Mouse (Mus musculus) frontal cortex, adult 2 months (tissue): Measurements from ENCODE around the gene Lctl. TPM values are rescaled to one million over a fixed set of nuclear protein-coding genes. Genes with fewer than 3 reads are reported as not detected.
"Not testable (repeated sequence)": the region's sequence is repeated elsewhere in the genome, so short reads cannot be mapped to it uniquely, and the experiment has no call there.

Experiments used
- DNase-seq, 2 experiments: peaks; one replicate each; pipeline ENCODE4 v3.0.0; 2022; ENCODE audit warnings: low spot score in 1 of 2; ENCODE audit errors: extremely low spot score in 1 of 2
- polyA plus RNA-seq: library from polyadenylated mRNA; depleted of rRNA; stranded (reverse); fragments of >200 nt; gene quantifications from 2 replicates; pipeline ENCODE4 v1.2.3, GENCODE M21; 2012

The Lctl gene
- polyA plus RNA-seq, 1 experiment, result 0.22 TPM

DNA sequence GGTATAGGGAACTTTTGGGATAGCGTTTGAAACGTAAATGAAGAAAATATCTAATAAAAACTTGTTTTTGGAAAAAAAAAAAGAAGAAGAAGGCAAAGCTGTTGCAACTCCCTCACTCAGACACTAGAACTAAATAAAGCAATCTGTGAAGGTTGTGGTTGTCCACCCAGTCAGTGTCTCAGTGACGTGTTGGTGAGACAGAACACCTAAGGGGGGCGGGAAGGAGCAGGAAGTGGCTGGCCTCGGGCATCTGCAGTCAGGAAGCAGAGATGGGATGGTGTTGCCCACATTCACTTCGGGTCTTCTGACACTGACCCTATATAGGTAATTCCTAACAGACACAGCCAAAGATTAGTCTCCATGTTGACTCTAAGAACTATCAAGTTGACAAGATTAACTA lies 1.2 kb upstream of the Lctl start:
- DNase-seq, result no peak

DNA sequence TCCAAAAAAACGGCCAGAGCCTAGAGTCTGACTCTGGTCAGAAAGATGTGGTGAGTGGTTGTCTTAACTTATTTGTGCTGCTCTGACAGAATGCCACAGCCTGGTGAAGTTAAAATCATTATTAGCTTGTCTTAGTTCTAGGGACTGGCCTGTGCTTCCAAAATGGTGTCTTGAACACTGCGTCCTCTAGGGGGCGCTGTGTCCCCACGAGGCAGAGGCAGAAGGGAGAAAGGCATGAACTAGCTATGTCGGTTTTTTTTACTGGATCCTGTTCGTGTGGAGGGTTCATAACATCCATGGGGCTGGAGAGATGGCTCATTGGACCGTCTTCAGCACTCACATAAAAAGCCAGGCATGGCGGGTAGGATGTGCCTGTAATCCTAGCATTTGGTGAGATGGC lies 3.0 kb downstream of the Lctl start:
- peak in 1 of 2 experiments; percentile 34 for DNase-seq

DNA sequence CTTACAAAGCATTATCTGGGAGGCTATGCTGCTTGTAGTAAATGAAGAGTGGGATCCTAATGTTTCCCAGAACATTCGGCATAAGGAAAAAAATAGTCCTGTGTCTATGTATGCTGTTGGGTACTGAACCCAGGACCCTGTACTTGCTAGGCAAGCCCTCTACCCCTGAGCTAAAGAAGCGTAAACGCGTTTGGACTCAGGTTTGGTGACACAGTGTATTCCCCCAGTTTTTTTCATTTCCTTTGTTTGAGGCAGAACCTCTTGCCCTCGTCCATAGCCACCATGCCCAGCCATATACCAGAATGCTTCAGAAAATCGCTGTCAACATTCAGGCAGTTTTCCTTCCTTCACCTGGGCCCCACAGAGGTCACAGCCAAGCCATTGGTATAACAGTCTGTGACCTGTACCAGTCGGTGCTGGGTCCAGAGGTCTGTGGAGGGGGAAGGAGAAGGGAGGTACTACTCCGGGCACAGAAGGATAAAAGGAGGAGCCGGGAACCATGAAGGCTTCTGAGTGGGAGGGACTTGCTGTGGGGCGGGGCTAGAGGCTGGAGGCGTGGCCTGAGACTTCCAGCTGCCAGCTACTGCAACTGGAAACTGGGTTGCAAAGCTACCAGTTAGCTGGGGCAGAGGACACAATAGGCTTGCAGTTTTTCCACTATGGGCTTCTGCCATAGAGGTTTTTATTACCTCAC lies 3.8 kb downstream of the Lctl start:
- no peak for DNase-seq

DNA sequence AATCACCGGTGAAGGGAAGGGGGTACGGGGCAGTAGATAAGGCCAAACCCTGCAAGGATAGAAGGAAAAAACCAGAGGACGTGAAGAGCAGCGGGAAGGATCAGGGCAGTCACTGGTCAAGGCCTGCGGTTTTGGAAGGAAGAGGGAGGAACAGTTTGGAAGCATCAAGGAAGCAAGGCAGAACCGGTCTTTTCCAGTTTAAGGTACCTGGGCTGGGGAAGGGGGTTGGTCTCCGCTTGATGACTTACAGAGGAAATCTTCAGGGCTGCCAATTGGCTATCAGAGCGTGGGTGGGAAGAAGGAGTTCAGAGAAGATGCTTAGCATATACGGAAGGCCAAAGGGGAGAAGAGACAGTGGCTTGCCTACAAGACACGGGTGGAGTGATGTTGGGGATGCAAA lies 5.7 kb downstream of the Lctl start:
- DNase-seq, result no peak

DNA sequence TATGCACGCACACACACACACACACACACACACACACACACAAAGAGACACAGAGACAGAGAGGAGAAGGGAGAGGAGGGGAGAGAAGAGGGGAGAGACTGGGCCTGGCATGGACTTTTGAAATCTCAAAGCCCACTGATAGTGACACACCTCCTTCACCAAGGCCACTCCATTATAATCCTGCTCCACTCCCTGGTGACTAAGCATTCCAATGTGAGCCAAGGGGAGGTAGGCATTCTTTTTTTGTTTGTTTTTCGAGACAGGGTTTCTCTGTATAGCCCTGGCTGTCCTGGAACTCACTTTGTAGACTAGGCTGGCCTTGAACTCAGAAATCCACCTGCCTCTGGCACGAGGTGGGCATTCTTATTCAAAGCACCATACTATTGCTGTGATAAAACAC lies 7.9 kb downstream of the Lctl start:
- not testable (repeated sequence) for DNase-seq

DNA sequence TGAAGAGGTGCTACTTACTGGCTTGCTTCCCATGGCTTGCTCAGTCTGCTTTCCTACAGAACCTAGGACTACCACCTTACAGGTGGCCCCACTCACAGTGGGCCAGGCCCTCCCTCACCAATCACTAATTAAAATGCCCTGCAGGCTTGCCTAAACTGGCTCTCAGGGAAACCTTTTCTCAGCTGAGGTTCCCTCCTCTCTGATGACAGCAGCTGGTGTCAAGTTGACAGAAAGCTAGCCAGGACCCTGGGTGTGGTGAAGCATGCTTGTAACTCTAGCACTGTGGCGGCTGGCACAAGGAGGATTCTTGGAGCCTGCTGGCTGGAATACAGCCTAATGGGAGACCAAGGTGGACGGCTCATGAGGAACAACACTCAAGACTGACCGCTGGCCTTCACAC lies 8.4 kb downstream of the Lctl start:
- DNase-seq, result no peak

DNA sequence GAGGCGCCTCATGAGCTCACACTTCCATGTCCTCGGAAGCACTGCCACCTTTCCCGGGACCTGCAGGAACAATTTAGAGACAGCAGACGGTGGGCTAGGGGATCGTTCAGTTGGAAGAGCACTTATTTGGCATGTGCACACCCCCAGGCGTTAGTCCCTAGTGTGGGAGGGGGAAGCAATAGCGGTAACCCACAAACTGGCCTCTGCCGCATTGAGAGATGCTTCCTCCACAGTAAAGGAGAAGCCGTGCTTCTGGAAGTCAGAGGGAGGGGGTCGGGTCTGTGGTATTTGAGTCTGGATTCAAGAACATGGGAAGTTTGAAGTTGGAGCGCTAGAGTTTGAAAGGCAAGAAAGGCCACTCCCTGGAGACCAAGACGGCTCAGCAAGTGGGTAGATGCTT lies 9.2 kb downstream of the Lctl start:
- DNase-seq, result no peak

DNA sequence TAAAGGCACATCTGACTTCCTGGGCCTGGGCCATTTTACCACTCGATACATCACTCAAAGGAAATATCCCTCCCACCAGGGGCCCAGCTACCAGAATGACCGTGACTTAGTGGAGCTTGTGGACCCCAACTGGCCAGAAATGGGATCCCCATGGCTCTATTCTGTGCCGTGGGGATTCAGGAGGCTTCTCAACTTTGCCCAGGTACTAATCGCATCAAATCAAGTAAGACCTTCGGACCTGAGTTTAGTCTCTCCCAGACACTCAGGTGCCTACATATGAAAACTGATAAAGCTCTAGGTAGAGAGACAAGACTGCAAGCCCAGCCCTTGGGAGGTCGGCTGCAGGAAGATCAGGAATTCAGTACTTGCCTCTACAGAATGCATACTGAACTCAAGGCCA lies 14.7 kb downstream of the Lctl start:
- no peak for DNase-seq

DNA sequence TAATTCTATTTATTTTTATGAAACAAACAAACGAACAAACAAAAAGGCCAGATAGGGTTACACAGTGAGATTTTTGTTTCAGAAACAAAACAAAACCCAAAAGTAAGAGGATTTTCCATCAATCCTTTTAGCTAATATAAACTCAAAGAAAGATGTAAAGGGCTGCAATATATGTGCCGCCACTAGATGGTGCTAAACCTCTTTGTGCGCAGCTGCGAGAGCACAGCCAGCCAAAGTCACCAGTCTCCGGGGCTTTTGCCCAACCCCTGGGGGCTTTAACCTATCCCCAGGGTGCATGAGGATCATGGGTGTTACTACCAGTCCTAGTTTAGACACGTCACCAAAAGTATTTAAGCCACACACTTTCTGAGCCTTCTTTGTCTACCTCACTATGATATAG lies 21.9 kb downstream of the Lctl start:
- peak; percentile 5 to 79 for DNase-seq

DNA sequence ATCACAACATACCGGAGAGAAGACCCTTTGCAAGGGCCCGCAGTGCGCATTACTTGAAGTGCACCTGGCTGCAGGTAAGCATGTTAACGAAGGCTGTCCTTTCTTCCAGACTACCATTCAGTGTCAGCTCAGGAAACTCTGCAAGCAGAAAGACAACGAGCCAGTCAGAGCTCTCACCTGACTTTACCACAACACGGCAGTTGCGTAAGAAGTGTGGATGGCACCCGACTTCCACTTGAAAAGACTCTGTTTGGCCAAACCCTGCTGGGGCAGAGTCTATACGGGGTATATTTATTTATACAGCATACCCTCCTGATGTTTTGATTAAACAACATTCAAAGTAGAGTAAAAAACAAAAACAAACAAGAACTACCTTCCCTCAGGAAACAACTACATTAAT lies 22.9 kb downstream of the Lctl start:
- no peak for DNase-seq

DNA sequence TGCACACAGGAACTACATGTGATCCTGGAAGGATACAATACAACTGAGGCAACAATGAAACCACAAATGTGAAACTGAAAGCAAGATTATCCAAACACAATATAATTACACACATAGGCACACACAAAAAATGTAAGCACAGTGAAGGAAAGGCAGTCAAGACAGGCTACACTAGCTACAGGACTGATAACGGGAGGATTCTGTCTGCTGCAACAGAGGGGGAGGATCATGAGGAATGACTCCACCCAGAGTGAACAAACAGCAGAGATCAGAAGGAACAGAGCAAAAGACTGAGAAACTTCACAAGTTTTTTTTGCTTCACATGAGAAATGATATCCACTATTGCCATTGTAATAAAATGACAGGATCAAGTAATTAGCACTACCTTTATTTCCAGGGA lies 39.7 kb downstream of the Lctl start:
- DNase-seq, result no peak

DNA sequence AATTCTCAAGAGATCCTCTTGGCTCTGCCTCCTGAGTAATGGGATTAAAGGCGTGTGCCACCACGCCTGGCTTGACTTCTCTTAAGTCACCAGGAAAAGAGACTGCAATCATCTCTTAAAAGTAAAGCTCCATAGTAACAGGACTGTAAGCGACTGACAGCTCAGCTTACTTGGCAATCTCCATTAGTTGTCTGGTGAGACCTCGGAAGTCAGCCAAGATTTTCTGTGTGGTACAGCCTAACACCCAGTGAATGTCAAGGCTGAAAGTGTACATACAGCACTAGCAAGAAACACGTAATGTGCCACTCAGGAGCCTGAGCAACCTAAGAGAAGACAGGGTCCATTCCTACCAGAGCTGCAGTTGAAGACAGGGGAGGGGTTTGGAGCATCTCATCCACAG lies 43.5 kb downstream of the Lctl start:
- no peak for DNase-seq

DNA sequence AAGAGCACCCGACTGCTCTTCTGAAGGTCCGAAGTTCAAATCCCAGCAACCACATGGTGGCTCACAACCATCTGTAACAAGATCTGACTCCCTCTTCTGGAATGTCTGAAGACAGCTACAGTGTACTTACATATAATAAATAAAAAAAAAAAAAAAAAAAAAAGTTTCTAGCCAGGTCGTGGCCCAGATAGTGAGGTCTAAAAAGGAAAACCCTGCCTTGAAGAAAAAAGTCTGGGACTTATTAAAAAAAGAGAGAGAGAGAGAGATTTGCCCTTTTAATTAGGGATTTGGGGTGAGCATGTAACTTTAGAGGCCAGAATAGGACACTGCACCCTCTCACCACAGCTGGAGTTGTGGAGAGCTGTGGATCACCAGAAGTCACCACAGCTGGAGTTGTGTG lies 53.0 kb downstream of the Lctl start:
- DNase-seq, result not testable (repeated sequence)

DNA sequence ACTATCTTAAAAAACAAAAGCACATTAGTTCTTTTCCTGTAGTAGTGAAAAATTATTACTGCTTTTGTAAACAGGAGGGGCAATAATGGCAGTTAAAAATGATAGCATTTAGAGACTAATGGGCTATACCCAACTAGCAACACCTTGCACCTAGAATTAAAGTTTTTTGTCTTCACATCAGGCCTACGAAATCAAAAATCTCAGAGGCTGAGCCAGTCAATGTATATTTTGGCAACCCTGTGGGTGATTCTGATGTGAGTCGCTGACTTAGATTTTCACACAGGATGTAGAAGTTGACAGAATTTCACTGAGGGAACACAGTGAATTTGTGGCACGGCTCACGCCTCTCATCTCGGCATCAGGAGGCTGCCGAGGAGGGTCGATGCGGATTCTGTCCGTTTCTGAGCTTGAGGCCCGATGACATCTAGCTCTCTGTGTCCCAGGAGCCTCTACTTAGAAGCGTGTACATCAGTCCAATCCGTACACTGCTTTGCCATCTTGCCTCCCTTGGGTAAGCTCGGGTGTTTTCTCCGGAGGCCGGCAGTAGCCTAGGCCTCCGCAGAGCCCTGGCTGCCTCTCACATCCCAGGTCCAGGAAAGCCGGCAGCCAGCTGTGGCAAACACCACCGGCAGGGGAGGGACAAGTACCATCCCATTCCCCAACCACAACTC lies 55.3 kb downstream of the Lctl start:
- no peak for DNase-seq

DNA sequence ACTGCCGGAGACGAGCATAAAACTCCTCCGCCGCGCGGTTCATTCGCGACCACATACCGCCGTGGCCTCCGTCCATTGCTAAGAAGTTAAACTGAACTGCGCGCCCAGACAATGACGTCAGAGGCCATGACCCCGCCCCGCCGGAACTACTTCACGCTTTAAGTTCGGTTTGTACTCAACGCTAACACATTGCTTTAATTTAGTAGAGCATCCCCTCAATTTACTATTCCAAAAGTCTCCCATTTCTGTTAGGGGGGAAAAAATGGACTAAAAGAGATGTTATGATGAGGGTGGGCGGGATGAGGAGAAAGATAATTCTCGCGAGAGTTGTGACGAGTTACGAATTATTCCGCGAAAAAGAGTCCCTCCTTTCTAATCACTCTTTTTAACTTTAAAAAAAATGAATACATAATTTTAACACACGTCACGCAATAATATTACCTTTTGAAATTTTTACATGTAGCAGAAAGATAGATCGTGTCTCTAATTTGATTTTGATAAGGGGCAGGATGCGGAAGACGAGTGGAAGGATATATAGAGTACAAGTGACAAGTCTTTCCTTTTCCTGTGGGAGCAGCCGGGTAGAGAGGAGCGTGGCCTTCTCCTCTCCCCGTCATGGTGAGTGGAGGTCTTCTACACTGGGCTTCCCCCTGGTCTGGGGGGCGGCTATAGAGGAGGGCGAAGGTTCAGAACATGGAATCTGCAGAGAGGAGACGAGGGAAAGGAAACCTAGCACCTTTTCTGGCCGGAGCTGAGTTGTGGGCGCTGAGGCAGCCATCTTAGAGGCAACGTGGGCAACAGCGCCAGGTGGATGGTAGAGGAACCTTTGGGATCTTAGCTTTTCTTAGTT lies 56.1 kb downstream of the Lctl start, which contains the start of the genes Zwilch and Rpl4:
Zwilch (minus strand) TSS at position 289 of the 850 bp plus-strand sequence.
Rpl4 (plus strand) TSS at position 560 of the 850 bp plus-strand sequence.
- peak; percentile 74 to 87 for DNase-seq

DNA sequence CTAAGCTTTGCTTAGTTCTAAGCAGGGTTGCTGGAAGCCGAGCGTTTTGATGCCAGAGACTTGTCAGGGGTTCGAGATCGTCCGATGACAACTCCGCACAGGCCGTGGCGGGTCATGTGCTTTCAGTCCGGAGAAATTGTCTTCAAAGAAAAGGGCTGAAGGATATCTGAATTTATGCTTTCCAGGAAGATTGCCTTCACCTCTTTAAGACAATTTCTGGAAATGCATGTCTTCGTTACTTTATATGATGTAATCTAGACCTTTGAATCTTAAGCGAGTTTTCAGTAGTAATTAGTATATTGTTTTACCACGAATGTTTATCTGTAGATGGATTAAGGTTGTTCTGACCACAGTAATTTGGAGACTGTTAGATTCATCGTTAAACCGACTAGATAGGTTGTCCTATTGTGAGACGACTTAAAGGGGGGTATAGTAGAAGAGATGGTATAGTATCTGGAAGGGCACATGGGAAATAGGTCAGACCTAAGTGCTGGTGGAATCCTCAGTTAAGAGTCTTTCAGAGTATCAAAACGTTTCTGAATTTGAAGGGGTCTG lies 56.8 kb downstream of the Lctl start:
- DNase-seq, result no peak

DNA sequence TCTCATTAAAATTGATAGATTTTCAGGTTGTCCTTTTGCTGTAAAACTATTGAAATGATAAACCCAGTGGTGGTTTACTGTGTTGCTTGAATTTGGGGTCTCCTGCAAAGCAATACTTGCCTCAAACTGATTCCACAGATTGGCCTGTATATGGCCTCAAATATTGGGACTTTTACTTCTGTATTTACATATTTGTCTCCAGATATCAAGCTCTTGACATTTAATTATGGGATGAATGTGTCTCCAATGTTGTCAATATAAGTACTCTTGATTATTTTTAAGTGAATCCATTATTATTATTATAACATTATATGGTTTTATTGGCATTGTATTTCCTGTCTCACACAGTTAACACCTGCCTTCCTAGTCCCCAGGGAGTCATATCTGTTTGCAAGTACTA lies 57.4 kb downstream of the Lctl start:
- no peak for DNase-seq

DNA sequence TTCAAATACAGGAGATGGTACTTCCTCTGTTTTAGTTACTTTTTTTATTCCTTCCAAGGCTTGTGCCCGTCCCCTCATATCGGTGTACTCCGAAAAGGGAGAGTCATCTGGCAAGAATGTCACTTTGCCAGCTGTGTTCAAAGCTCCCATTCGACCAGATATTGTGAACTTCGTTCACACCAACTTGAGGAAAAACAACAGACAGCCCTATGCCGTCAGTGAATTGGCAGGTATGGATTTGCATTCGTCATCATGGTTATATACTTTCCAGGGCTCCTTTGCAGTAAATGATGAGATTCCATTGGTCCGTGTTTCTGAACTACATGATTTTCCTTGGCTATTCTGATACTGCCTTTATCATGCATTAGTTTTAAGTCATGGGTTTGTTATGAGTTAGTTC lies 57.8 kb downstream of the Lctl start:
- no peak for DNase-seq

DNA sequence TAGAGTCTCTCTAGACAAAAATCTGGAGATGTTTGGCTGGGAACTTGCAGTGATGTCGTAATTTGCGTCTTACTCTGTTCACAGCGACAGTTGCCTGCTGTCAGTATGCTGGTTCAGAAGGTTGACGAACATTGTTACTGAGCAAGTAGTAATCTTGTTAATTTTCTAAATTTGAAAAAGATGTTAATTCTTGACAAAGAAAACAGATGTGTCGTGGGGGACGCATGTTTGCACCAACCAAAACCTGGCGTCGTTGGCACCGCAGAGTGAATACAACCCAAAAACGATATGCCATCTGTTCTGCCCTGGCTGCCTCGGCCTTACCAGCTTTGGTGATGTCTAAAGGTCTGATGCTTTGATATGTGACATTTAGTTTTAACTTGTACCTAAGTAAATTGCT lies 58.4 kb downstream of the Lctl start:
- DNase-seq, result peak in 1 of 2 experiments; percentile 24

DNA sequence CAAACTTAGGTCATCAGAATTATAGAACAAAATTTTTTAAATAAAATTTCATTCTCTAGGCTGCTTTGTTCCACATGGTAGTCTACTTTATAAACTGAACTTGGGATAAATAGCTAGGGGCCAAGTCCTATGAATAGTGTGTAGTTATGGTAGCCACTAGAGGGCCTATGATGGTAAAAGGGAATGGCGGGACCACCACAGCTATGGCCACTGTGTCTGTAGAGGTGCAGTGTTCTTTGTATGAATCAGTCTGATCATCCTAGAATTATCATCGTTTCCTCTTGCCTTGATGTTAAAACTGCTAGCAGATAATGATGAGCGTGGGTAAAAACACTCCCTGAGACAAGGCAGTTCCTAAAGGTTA lies 61.6 kb downstream of the Lctl start:
- no peak for DNase-seq

DNA sequence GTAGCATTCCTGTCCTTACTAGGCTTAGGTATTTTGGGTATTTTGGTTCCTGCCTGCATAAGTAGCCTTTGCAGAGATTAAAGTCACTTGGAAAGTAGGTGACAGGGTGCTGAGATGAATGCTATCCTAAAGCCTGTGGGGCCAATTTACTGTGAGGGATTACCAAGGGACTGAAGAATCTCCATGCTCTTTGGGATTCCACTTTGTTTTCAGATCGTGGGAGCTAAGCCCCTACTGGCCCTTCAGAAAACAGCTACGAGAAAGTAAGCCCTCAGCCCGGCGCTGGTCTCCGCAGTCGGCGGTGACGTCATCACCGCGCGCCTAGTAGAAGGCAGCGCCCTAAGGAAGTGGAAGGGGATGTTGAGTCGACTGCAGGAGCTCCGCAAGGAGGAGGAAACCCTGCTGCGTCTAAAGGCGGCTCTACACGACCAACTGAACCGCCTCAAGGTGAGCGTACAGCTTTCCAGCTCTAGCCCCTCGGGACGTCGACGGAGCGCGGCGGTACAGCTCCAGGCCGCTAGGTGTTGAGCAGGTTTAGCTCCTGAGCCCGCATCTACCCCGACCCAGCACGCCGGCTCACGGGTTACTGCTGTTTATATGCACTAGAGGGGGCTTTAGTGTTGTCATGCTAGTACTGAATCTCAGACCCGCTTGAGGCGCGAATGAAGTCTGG lies 62.2 kb downstream of the Lctl start, which contains the start of gene Snapc5:
Snapc5 (plus strand) TSS at position 301 of the 673 bp plus-strand sequence.
- peak; percentile 84 to 92 for DNase-seq
